Mouse (Mus musculus): Measurements from ENCODE around the gene Tm9sf2. TPM values are rescaled to one million over a fixed set of nuclear protein-coding genes. Genes with fewer than 3 reads are reported as not detected.

Tm9sf2 gene
- total and polyA plus RNA-seq, 2 experiments, result 132 to 157 TPM

DNA sequence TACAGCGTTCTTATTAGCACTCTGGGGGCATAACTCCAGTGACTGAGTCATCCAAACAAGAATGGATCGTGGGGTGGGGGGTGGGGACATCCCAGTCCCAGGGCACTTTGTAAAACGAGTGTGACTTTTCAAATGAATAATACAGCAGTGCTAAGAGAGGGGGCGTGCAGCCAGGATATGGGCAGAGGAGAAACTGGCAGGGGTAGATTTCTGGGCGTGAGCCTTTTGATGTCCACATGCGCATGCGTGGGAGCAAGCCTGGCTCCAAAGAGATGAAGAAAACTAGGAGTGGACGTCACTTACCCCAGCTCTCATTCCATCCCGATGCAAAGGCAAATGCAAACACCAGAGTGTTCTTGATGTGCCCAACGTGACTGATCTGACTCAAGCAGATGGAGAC, 32.5 kb upstream of the Tm9sf2 start:
- Histone ChIP-seq H3K4me1 (ENCODE audit: control insufficient read depth, insufficient read depth, low read length) (no peaks in the 10 kb centered on the region; the same call in 1 of the 2 replicates), H3K4me3 (ENCODE audit: insufficient read depth, low read depth, low read length) (no peak overlapping the region), H3K9ac (ENCODE audit: low read depth, low read length) (no peak overlapping the region), H3K79me2 (ENCODE audit: control insufficient read depth, insufficient read depth, low read length) (no peaks in the 10 kb centered on the region), H3K27me3 (ENCODE audit: control insufficient read depth, insufficient read depth, low read length) (no peaks in the 10 kb centered on the region), H3K27ac (replicated peaks; ENCODE audit: insufficient read depth, low read depth, low read length) (no peak overlapping the region), H3K36me3 (ENCODE audit: control insufficient read depth, insufficient read depth, low read length) (no peaks in the 10 kb centered on the region)
- DNase-seq (ENCODE audit: extremely low read depth, low read depth, low spot score), result no peak
- 78% methylated on average over 10 of the region's 10 CpGs for WGBS
- TF ChIP-seq CTCF (IDR thresholded peaks at IDR 0.05; ENCODE audit: low read depth, low read length) (no peak), POLR2A (IDR thresholded peaks at IDR 0.05; ENCODE audit: extremely low read depth, insufficient read depth, low read length) (no peak)

DNA sequence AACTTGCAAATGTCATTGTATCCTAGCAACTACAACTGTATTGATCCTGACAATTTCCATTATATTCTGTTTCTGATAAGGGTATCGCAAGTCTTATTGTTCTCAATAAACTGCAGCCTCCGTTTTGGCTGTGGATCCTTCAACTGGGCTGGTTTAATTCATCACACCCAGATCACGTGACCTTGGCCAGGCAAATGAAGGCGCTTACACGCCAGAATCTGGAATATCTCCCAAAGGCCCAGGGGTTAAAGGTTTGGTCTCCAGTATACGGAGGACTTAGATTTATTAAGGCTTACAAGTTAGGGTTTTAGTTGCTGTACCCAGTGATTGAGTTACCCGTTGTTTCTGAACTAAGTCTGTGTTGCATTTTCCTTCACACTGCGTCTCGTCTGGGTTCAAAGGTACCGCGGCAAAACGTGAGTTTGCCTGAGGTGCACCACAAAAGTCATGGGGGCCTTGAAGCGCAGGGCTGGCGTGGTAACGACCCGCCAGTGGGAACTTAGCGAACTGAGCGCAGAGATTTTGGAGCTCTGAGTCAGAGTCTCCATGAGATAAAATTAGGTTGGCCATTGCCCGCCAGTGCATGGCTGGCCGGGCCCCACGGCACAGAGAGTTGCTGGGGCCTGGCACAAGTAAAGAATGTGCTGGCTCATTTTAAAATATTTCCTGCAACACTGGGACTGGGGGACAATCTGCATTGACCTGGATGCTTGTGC, 31.2 kb upstream of the Tm9sf2 start:
- Histone ChIP-seq H3K9ac (ENCODE audit: low read depth, low read length) (no peak overlapping the region), H3K4me3 (ENCODE audit: insufficient read depth, low read depth, low read length) (no peak overlapping the region), H3K36me3 (ENCODE audit: control insufficient read depth, insufficient read depth, low read length) (no peaks in the 10 kb centered on the region), H3K79me2 (ENCODE audit: control insufficient read depth, insufficient read depth, low read length) (no peaks in the 10 kb centered on the region), H3K27ac (replicated peaks; ENCODE audit: insufficient read depth, low read depth, low read length) (no peak overlapping the region), H3K27me3 (ENCODE audit: control insufficient read depth, insufficient read depth, low read length) (no peaks in the 10 kb centered on the region), H3K4me1 (ENCODE audit: control insufficient read depth, insufficient read depth, low read length) (no peaks in the 10 kb centered on the region; the same call in none of the 2 replicates)
- WGBS, result 81% methylated on average over 21 of the region's 21 CpGs
- peak; percentile 10 for DNase-seq (ENCODE audit: extremely low read depth, low read depth, low spot score)
- TF ChIP-seq CTCF (IDR thresholded peaks at IDR 0.05; ENCODE audit: low read depth, low read length), result no peak

DNA sequence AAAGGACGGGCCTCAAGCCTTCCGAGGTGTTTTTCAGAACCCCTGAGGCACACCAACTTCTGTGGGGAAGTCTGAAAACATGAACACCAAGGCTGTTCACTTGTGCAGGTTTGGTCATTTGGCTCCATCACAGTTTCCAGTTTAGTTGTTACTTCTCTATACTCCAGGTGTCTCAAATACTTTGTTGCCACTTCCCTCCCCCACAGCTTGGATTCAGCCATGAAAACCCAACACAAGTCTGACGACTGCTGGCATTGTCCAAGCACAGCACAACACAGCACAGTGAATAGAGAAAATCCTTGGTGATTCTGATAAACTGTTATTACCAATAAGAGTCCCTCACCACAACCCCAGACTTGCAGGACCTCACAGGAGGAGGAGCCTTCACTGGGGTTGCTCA, 29.8 kb upstream of the Tm9sf2 start:
- Histone ChIP-seq H3K9ac (ENCODE audit: low read depth, low read length) (no peak overlapping the region), H3K79me2 (ENCODE audit: control insufficient read depth, insufficient read depth, low read length) (no peaks in the 10 kb centered on the region), H3K4me1 (ENCODE audit: control insufficient read depth, insufficient read depth, low read length) (no peaks in the 10 kb centered on the region; the same call in none of the 2 replicates), H3K36me3 (ENCODE audit: control insufficient read depth, insufficient read depth, low read length) (no peaks in the 10 kb centered on the region), H3K27ac (replicated peaks; ENCODE audit: insufficient read depth, low read depth, low read length) (no peak overlapping the region), H3K27me3 (ENCODE audit: control insufficient read depth, insufficient read depth, low read length) (no peaks in the 10 kb centered on the region), H3K4me3 (ENCODE audit: insufficient read depth, low read depth, low read length) (no peak overlapping the region)
- TF ChIP-seq CTCF (IDR thresholded peaks at IDR 0.05; ENCODE audit: low read depth, low read length) (no peak), POLR2A (IDR thresholded peaks at IDR 0.05; ENCODE audit: extremely low read depth, insufficient read depth, low read length) (no peak)
- 86% methylated on average over 3 of the region's 3 CpGs for WGBS
- DNase-seq (ENCODE audit: extremely low read depth, low read depth, low spot score), result no peak

DNA sequence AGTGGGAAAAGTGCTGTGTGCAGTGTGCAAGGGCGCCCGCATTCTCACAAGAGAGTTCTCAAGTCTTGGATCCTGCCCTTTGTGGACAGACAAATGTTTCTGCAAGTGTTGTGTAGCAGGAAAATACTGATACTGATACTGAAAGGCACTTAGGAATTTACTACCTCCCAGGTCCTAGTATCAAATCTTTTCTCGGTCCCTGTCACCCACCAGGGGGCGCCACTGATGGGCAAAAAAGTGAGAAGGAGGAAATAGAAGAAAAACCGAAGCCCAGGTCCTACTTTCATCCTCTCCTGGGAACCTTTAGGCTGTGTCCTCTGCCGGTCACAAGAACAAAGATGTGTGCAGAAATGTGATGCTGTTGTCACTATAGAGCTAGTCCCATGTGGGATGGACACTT, 27.4 kb upstream of the Tm9sf2 start:
- Histone ChIP-seq H3K27me3 (ENCODE audit: control insufficient read depth, insufficient read depth, low read length) (no peaks in the 10 kb centered on the region), H3K36me3 (ENCODE audit: control insufficient read depth, insufficient read depth, low read length) (no peaks in the 10 kb centered on the region)

DNA sequence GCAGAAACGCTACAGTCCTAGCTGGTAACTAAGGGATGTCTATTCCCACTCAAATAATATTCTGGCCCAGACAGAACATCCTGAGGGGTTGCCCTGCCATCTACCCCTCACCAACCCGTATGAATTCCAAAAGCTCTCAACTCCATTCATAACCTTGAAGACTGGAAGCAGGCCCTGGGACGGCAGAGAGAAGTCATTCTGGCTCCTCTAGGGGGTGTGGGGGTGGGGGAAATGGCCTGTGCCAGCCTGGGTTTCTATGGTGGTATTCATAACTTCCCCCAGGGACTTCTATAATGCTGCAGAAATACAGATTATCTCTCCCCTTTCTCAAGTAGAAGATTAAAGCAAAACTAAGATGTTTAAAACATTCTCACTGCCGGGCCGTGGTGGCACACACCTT, 26.9 kb upstream of the Tm9sf2 start:
- no peaks in the 10 kb centered on the region for H3K79me2 ChIP-seq (ENCODE audit: control insufficient read depth, insufficient read depth, low read length)
- 83% methylated on average over 5 of the region's 5 CpGs for WGBS
- H3K4me3 ChIP-seq (ENCODE audit: insufficient read depth, low read depth, low read length), result no peak overlapping the region
- no peaks in the 10 kb centered on the region for H3K36me3 ChIP-seq (ENCODE audit: control insufficient read depth, insufficient read depth, low read length)
- no peaks in the 10 kb centered on the region for H3K27me3 ChIP-seq (ENCODE audit: control insufficient read depth, insufficient read depth, low read length)
- H3K27ac ChIP-seq (replicated peaks; ENCODE audit: insufficient read depth, low read depth, low read length), result no peak overlapping the region
- no peak overlapping the region for H3K9ac ChIP-seq (ENCODE audit: low read depth, low read length)
- DNase-seq (ENCODE audit: extremely low read depth, low read depth, low spot score), result no peak
- TF ChIP-seq CTCF (IDR thresholded peaks at IDR 0.05; ENCODE audit: low read depth, low read length), result no peak
- no peak for TF ChIP-seq POLR2A (IDR thresholded peaks at IDR 0.05; ENCODE audit: extremely low read depth, insufficient read depth, low read length)
- no peaks in the 10 kb centered on the region; the same call in none of the 2 replicates for H3K4me1 ChIP-seq (ENCODE audit: control insufficient read depth, insufficient read depth, low read length)

More for the DNA sequence above, 27.4 kb upstream of the Tm9sf2 start:
- WGBS, result 41% methylated on average over 6 of the region's 6 CpGs
- Histone ChIP-seq H3K79me2 (ENCODE audit: control insufficient read depth, insufficient read depth, low read length) (no peaks in the 10 kb centered on the region), H3K4me3 (ENCODE audit: insufficient read depth, low read depth, low read length) (no peak overlapping the region), H3K27ac (replicated peaks; ENCODE audit: insufficient read depth, low read depth, low read length) (no peak overlapping the region), H3K4me1 (ENCODE audit: control insufficient read depth, insufficient read depth, low read length) (no peaks in the 10 kb centered on the region; the same call in none of the 2 replicates), H3K9ac (ENCODE audit: low read depth, low read length) (no peak overlapping the region)
- TF ChIP-seq POLR2A (IDR thresholded peaks at IDR 0.05; ENCODE audit: extremely low read depth, insufficient read depth, low read length), result no peak
- peak; percentile 68 for TF ChIP-seq CTCF (IDR thresholded peaks at IDR 0.05; ENCODE audit: low read depth, low read length)
- DNase-seq (ENCODE audit: extremely low read depth, low read depth, low spot score), result peak; percentile 28

DNA sequence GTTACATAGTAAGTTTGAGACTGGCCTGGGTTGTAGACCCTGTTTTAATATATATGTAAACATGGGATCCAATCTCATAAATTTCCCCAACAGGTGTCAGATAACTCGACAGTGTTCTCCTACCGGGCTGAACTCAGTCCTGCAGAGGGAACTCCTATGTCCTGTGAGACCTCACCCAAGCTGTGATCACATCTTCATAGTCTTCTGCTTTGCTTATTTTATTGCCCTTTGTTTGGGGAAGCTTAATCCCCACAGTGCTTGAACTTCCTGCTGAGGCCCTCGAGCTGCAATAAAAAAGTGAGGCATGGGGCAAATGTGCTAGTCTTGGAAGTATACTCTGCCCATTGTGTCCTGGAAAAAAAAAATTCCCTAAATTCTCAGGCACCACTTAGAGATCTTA, 25.5 kb upstream of the Tm9sf2 start:
- DNase-seq (ENCODE audit: extremely low read depth, low read depth, low spot score), result no peak
- H3K4me1 ChIP-seq (ENCODE audit: control insufficient read depth, insufficient read depth, low read length), result no peaks in the 10 kb centered on the region; the same call in none of the 2 replicates
- no peaks in the 10 kb centered on the region for H3K36me3 ChIP-seq (ENCODE audit: control insufficient read depth, insufficient read depth, low read length)
- H3K9ac ChIP-seq (ENCODE audit: low read depth, low read length), result no peak overlapping the region
- no peaks in the 10 kb centered on the region for H3K79me2 ChIP-seq (ENCODE audit: control insufficient read depth, insufficient read depth, low read length)
- no peak overlapping the region for H3K4me3 ChIP-seq (ENCODE audit: insufficient read depth, low read depth, low read length)
- H3K27me3 ChIP-seq (ENCODE audit: control insufficient read depth, insufficient read depth, low read length), result no peaks in the 10 kb centered on the region
- no peak overlapping the region for H3K27ac ChIP-seq (replicated peaks; ENCODE audit: insufficient read depth, low read depth, low read length)
- no peak for TF ChIP-seq CTCF (IDR thresholded peaks at IDR 0.05; ENCODE audit: low read depth, low read length)
- no peak for TF ChIP-seq POLR2A (IDR thresholded peaks at IDR 0.05; ENCODE audit: extremely low read depth, insufficient read depth, low read length)
- WGBS, result 65% methylated on average over 3 of the region's 3 CpGs
